Mouse (Mus musculus) thymus, postnatal 14 days (tissue): ENCODE results near the gene Bcat2.
"Not testable (repeated sequence)": the region's sequence is repeated elsewhere in the genome, so short reads cannot be mapped to it uniquely, and the experiment has no call there.

Source experiments
- DNase-seq: peaks from one replicate; pipeline ENCODE4 v3.0.0; 2021

Gene Bcat2

GRCm38 (mm10) chr7:45570103-45570741 is at the start of gene Bcat2:
Bcat2 (plus strand) TSS chr7:45570153.
- DNase-seq = peak; percentile 85

DNA sequence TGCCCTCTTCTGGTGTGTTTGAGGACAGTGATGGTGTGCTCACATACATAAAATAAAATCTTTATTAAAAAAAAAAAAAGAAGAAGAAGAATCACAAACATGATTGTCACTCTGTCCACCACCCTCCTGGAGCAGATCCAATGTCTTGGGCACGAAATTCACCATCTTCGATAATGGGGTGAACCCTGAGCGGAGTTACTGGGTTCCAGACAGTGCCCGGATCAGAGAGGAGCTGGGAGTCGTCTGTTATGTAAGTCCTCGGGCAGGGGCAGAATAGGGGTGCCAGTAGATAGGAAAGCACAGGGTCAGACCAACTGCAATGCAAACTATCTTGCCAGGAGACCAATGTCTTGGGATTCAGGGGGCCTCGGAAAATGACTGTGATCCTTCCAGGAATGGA is 49.3 kb upstream of the Bcat2 start:
- no peak for DNase-seq

DNA sequence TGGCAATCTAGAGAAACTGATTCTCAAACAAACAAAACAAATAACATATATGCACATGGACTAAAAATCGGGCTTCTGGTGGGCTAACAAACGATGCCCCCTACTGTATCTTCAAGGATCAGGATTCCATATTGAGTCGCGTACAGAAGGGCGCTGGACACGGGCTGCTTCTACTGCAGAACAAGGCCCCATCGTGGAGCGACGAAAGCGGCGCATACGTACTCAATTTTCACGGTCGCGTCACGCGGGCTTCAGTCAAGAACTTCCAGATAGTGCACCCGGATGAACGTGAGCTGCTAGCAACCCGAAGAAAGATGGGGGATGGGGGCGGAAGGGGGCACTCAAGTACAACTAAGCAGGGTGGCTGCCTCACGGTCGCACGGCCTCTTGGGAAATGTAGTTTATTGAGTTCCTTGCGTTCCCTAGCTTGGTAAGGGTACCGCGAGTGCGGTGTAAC is 48.2 kb upstream of the Bcat2 start:
- peak; percentile 96 for DNase-seq

- no peak for DNase-seq
Observed at GRCm38 (mm10) chr7:45522194-45522752, 47.7 kb upstream of the Bcat2 start.

DNA sequence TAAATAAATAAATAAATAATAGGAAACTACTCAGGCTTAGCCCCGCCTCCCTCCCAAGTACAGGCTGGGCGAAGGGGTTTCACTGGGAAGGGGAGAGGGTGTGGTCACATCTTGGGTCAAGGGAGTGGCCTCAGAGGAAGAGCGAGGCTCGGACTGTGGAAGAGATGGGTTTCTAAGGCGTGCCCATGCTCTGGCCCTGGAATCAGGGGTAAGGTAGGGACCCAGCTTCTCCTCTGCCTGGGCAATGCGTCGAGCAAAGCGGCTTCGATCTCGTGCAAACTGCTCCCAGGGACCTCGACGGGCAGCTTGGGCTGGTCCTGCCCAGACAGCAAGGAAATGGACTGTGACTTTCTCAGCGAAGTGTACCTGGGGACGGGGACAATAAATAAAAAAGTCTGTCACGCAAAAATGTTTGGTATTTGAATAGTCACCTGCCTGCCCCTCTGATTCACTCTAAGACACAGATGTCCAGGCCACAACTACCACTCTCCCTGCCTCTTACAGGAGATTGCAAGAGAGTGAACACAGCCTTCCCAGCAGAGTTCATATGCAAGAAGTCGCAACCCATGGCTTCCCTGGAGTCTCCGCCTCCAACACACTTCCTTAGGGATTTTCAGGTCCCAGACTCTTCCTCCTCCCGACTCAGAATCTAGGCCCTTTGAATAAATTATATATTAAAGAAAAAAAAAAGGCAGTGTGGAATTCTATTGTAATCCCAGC is 46.8 kb upstream of the Bcat2 start:
- no peak for DNase-seq

DNA sequence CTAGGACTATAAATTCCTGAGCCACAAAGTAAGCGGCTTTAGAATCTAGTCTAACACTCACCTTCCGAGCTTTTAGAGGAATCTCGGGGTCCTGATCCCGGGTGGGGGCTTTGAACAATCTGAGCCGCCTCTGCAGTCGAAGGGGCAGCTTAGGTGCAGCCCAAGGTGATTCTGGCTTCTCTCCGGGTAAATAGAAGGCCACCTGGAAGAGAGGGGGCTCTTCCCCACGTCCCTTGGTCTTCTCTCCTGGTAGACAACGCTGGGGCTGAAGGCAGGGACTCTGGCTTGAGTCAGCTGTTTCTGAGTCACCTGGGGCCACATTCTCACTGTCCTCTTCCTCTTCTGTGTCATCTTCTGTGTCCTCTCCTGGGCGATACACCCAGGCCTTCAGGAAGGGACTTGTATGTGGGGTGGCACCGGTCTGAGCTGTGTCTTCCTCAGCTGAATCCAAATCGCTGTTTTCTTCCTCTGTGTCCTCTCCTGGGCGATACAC is 46.2 kb upstream of the Bcat2 start:
- DNase-seq = no peak

GRCm38 (mm10) chr7:45524841-45525621 is 44.9 kb upstream of the Bcat2 start:
- DNase-seq = no peak

DNA sequence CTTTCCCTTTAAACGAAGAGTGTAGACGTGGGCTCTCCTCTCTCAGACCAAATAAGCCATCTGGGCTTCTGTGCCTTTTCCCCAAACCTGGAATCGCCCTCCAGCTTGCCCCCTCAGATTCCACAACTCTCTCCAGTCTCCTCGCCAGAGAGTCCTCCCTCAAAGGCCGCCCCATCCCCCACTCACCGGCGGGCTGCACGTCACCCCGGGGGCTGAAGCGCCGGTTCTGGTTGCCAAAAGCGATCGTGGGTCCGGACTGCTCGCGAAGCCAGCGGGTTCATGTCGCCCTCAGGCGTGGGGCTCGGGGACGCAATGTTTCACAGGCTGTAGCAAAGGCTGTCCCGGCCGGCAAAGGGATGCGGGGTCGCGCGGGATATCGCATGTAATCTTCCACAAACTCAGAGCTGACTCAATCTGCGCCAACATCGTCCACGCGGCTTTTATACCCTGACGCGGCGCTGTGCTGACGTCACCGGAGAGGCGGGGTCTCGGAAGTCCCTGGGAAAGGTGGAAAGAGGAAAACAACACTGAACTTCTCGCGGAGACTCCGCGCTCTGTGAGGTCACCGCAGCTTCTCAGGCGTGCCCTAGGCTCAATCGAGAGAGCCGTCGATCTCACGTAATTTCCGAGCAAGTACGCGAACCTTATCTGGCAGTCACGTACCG is 44.0 kb upstream of the Bcat2 start, which contains the start of the genes Ppp1r15a and Plekha4:
Gene Ppp1r15a (minus strand): TSS at position 460 of the 665 bp plus-strand sequence.
Gene Plekha4 (plus strand): TSS at position 522 of the 665 bp plus-strand sequence.
- DNase-seq = peak; percentile 96

DNA sequence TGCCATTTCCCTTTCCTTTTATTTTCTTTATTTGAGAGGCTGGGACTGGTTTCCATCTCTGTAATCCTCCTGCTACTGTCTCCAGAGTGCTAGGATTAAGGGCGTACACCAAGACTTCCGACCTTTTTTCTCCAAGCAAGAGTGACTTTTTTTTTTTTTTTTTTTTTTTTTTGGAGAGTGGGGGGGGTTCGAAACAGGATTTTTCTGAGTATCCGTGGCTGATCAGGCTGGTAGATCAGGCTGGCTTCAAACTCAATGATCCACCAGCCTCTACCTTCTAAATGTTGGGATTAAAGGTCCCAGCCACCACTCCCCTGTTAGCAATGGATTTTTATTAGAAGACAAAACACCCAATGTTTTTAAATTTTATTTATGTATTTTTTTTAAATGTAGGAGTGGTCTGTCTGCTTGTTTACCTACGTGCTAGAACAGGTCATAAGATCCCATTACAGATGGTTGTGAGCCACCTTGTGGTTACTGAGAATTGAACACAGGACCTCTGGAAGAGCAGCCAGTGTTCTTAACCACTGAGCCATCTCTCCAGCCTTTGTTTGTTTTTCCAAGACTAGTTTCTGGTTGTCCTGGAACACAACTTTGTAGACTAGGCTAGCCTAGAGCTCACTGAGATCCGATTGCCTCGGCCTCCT is 43.4 kb upstream of the Bcat2 start:
- DNase-seq = peak; percentile 55

DNA sequence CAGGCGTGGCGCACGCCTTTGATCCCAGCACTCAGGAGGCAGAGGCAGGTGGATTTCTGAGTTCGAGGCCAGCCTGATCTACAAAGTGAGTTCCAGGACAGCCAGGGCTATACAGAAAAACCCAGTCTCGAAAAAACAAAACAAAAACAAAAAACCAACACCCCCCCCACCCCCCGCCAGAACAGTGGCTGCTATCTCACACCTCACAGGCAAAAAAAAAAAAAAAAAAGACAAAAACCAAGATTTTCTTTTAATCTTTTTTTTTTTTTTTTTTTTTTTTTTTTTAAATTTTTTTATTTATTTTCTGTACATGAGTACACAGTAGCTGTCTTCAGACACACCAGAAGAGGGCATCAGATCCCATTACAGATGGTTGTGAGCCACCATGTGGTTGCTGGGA is 42.8 kb upstream of the Bcat2 start:
- DNase-seq = not testable (repeated sequence)

- DNase-seq = no peak
Observed at GRCm38 (mm10) chr7:45529461-45529860, 40.5 kb upstream of the Bcat2 start.

DNA sequence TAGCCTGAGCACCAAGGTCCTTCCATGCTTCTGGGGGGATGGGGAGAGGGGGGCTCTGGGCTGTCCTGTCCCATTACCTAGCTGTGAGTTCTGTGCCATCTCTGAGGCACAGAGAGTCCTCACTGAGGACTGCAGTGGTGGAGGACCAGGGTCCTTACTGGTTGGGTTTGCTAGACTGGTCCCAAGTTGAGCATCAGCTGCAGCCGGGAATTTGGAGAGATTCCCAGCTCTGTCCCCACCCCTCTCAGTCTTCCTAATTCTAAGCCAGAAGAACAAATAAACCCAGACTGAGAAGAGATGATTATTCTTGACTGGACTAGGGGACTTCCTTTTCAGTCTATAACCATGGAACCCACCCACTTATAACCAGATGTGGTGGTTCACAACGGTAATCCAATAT is 39.3 kb upstream of the Bcat2 start:
- no peak for DNase-seq

DNA sequence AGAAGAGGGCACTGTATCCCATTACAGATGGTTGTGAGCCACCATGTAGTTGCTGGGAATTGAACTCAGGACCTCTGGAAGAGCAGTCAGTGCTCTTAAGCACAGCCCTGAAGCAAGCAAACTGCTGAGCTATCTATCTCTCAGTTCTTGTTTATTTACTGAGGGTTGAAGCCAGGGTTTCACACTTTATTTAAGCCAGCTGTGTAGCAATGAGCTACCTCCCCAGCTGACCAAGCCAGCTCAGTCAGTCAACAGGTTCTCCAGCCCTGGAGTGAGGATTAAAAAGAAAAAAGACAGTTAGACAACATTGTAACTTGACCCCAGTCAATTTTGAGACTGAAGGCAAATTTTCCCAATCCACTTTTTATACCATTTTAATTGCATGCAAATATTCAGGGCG is 34.3 kb upstream of the Bcat2 start:
- no peak for DNase-seq

DNA sequence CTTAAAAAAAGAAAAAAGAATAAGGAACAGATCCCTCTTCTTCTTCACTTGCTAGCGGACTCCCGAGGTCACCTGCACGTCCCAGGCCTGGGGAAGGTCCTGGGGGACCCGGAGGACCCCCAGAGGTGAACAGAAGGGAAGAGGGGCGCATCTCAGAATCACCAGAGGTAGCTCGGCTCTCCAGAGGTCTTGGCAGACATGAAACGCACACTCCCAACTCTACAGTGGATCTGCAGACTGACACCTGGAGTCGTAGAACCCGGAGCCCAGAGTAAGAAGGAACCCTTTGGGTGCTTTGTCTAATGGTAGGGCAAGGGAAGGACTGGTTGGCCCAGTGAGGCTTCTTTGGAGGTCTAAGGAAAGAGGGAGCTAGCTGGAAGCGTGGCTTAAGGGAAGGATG is 32.4 kb upstream of the Bcat2 start:
- no peak for DNase-seq

DNA sequence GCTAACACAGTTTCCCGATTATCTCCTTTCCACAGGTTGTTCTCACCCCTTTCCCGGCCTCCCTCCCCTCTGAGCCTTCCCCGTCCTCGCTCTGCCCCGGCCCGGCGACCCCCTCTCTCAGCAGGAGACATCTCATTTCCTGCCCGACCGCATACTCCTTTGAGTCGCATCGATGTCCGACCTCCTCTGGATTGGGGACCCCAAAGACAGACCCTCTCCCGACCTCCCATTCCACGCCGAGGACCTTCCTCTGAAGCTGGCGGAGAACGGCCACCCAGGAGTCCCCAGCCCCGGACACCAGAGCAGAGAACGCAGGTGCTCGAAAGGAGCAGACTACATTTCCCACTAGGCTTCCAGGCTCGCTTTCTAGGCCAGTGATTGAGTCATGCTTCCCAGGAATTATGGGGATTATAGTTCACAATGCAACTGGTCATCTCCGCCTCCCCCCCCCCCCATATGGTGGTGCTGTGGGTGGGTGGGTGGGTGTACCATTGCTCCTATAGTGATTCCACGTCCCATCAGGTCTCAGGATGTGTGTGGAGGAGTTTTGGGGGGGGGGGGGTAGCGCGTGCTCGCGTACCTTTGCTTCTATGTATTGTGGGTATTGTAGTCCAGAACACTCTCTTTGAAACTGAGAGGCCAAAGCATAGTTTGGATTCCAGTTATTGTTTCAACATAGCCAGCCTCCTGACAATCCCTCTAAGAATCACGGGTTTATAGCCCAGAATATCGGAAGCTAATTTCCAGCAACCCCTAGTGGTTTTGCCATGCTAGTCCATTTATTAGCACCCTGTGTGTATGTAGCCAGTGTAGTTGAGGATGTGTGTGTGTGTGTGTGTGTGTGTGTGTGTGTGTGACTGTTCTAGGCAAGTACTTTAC is 31.6 kb upstream of the Bcat2 start:
- DNase-seq = no peak

- DNase-seq = no peak
Observed at GRCm38 (mm10) chr7:45539095-45539494, 30.9 kb upstream of the Bcat2 start.

- no peak for DNase-seq
Observed at GRCm38 (mm10) chr7:45540213-45540612, 29.7 kb upstream of the Bcat2 start.

DNA sequence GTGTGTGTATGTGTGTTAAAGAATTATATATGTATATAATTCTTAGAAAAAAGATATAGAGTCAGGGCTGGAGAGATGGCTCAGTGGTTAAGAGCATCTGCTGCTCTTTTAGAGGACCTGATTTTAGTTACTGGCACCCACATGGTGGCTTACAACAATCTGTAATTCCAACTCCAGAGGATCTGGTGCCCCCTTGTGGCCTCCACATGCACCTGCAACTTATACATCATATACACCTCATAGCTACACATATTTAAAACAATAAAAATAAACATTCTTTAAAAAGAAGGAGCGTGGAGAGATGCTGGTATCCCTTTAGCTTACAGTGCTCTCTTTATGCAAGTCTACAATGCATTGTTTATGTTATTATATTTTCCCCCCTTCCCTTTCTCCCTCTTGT is 25.4 kb upstream of the Bcat2 start:
- DNase-seq = no peak

DNA sequence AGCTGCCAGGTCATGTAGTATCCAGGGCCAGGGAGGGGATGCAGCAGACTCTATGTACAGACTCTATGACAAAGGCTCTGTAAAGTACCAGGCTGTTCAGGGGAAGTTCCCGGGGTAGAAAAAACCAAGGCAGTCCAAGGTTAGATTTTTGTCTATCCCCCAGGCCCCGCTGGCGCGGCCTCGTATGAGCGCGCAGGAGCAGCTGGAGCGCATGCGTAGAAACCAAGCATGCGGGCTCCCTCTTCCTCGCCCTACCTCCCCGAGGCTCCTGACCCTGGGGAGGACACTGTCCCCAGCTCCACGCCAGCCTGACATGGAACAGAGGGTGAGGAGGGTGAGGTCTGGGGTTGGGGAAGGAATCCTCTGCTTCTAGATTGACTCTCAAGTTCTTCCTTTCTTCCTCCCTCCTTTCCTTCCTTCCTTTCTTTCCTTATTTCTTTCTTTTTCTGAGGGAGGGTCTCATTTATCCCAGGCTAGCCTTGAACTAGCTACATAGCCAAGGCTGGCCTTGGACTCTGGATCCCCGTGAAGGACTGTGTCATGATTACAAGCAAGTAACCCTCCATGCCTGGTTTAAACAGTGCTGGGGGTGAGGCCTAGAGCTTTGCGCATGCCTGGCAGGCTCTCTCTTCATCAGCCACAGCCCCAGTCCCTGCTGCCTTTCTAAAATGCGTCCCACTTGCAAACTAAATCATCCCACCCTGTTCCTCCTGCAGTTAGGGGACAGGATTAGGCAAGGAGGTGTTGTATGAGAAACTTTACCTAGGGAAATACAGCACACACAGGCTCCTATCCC is 20.1 kb upstream of the Bcat2 start:
- DNase-seq = no peak
